Mouse (Mus musculus) testis, adult 2 months (tissue): ENCODE results near the gene Spsb1.

ENCODE experiments used
- CTCF ChIP-seq: fragments of 200-500 bp; IDR thresholded peaks from 2 replicates; pipeline ENCODE4 v1.5.1; 2012; ENCODE audit warnings: low read depth, mild to moderate bottlenecking, inconsistent platforms, low read length, moderate library complexity; ENCODE audit not compliant: control insufficient read depth, insufficient read depth, insufficient replicate concordance
- POLR2A ChIP-seq: fragments of 200-500 bp; IDR thresholded peaks from 2 replicates; pipeline ENCODE4 v1.6.1; 2012; ENCODE audit warnings: low read depth, mild to moderate bottlenecking, inconsistent platforms, low read length, moderate library complexity; ENCODE audit not compliant: control insufficient read depth

DNA sequence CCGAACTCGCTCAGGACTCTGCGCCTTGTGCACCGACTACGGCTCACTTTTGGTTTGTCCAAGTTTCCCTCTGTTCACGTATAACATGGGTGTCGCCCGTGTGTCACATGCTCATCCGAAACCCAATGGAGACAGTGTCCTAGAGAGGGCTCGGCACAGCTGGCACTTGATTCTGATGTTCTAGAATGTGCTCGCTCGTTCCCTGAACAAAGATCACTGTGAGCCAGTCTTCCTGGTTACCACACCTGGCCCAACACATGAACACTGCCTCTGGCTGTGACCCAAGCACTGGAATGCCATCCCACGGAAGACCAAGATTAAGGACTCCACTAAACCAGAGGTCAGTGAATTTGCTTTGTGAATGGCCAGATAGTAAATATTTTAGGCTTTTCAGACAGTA is 45.3 kb downstream of the Spsb1 start:
- no peak for TF ChIP-seq CTCF
- TF ChIP-seq POLR2A, result peak; percentile 45; the same call in 1 of the 2 replicates
